Mouse (Mus musculus) midbrain, embryonic 12.5 days (tissue): ENCODE results near the gene Chpf2. TPM values are rescaled to one million over a fixed set of nuclear protein-coding genes. Genes with fewer than 3 reads are reported as not detected.

Source experiments
- ATAC-seq: fragments of 200-750 bp; cut with Nextera tagmentation; 2 replicates; pipeline ENCODE4 v1.8.0; 2017; ENCODE audit warnings: low read depth, moderate TSS enrichment, moderate library complexity; ENCODE audit not compliant: low FRiP score
- H3K27ac ChIP-seq: fragments of 300-500 bp; sonication (generic); replicated peaks from 2 replicates; pipeline ENCODE4 v1.5.1; 2016; ENCODE audit warnings: mild to moderate bottlenecking
- H3K27me3 ChIP-seq: fragments of 300-500 bp; sonication (generic); 2 replicates; pipeline ENCODE4 v1.6.1; 2016; ENCODE audit warnings: mild to moderate bottlenecking
- H3K36me3 ChIP-seq: fragments of 300-500 bp; sonication (generic); 2 replicates; pipeline ENCODE4 v1.6.1; 2016
- H3K4me1 ChIP-seq: fragments of 300-500 bp; sonication (generic); 2 replicates; pipeline ENCODE4 v1.6.1; 2016
- H3K4me2 ChIP-seq: fragments of 300-500 bp; sonication (generic); replicated peaks from 2 replicates; pipeline ENCODE4 v1.6.1; 2016; ENCODE audit warnings: mild to moderate bottlenecking, moderate library complexity
- H3K4me3 ChIP-seq: fragments of 300-500 bp; sonication (generic); 2 replicates; pipeline ENCODE4 v1.5.1; 2016; ENCODE audit warnings: mild to moderate bottlenecking
- H3K9ac ChIP-seq: fragments of 300-500 bp; sonication (generic); replicated peaks from 2 replicates; pipeline ENCODE4 v1.6.1; 2016; ENCODE audit warnings: mild to moderate bottlenecking, moderate library complexity
- H3K9me3 ChIP-seq: fragments of 300-500 bp; sonication (generic); 2 replicates; pipeline ENCODE4 v1.6.1; 2016; ENCODE audit warnings: mild to moderate bottlenecking
- WGBS: fragments of 180-500 bp; shearing (Covaris S2); methylation state at CpG from one replicate; pipeline ENCODE4 v1.1.7; 2016; 5-methylcytosine and 5-hydroxymethylcytosine counted together
- polyA plus RNA-seq: library from polyadenylated mRNA; unstranded; fragments of >200 nt; fragmentation: Nextera tagmentation; extraction: Ambion mirVana; gene quantifications from 2 replicates; pipeline ENCODE4 v1.2.1, GENCODE M21; 2016

Chpf2 gene
- polyA plus RNA-seq, 1 experiment from 2014 or later, result 22.1 TPM

DNA sequence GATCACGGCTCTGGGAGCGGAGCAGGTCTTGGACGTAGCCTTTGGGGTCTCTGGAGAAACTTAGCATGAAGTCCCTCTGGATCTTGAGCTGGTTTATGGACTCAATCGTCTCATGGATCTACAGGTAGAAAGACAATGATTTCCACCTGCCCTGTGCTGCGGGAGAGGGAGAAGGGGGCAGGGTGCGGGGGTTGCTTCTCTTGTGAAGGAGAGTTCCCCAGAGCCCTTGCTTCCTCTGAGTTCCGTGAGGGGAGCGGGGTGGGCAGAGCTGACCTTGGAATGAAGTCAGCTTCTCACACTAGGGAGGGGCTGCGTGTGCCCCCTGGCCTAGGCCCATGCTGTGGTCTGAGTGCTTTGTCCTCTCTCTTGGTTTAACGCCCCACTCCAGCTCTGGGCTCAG is 6.7 kb downstream of the Chpf2 start:
- Histone ChIP-seq H3K4me2 (no peak overlapping the region), H3K9ac (no peak overlapping the region), H3K36me3 (peaks cover 73% of the 10 kb centered on the region), H3K4me3 (no peak overlapping the region), H3K27me3 (peaks cover 22% of the 10 kb centered on the region), H3K9me3 (no peaks in the 10 kb centered on the region), H3K4me1 (peaks cover 57% of the 10 kb centered on the region), H3K27ac (no peak overlapping the region)
- no peak for ATAC-seq
- WGBS, result 80% methylated on average over 10 of the region's 10 CpGs

GRCm38 (mm10) chr5:24593928-24594327 is 7.4 kb downstream of the Chpf2 start:
- ATAC-seq, result no peak
- no peak overlapping the region for H3K4me3 ChIP-seq
- 82% methylated on average over 10 of the region's 10 CpGs for WGBS
- no peak overlapping the region for H3K9ac ChIP-seq
- peaks cover 66% of the 10 kb centered on the region for H3K36me3 ChIP-seq
- no peak overlapping the region for H3K4me2 ChIP-seq
- peaks cover 22% of the 10 kb centered on the region for H3K27me3 ChIP-seq
- no peak overlapping the region for H3K27ac ChIP-seq
- H3K9me3 ChIP-seq, result no peaks in the 10 kb centered on the region
- H3K4me1 ChIP-seq, result peaks cover 60% of the 10 kb centered on the region

DNA sequence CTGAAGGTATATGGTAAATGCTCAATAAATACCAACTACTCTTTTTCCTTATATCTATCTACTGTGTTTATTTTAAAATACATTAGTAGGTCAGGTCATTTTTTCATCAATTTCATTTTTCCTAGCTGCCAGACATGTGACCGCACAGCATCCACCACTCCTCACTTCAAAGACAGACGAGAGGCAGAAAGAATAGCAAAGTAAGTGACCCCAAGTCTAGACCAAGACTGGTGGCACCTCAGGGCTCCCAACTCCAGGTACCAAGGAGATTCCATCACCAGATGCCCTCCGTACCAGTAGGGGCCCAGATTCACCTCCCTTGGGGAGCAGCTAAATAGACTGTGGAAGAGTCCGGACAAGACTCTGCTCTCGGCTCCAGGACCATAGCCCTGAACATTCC is 7.8 kb downstream of the Chpf2 start:
- no peaks in the 10 kb centered on the region for H3K9me3 ChIP-seq
- ATAC-seq, result no peak
- no peak overlapping the region for H3K4me3 ChIP-seq
- no peak overlapping the region for H3K27ac ChIP-seq
- 95% methylated on average over 5 of the region's 5 CpGs for WGBS
- H3K36me3 ChIP-seq, result peaks cover 62% of the 10 kb centered on the region
- no peak overlapping the region for H3K9ac ChIP-seq
- peaks cover 22% of the 10 kb centered on the region for H3K27me3 ChIP-seq
- H3K4me2 ChIP-seq, result no peak overlapping the region
- H3K4me1 ChIP-seq, result peaks cover 61% of the 10 kb centered on the region

- H3K27ac ChIP-seq, result peak overlapping the region; percentile 96
- H3K4me2 ChIP-seq, result peak overlapping the region; percentile 42
- peak overlapping the region; percentile 51 for H3K9ac ChIP-seq
- peaks cover 22% of the 10 kb centered on the region for H3K27me3 ChIP-seq
- peaks cover 54% of the 10 kb centered on the region for H3K36me3 ChIP-seq
- WGBS, result 95% methylated on average over 5 of the region's 5 CpGs
- no peaks in the 10 kb centered on the region for H3K9me3 ChIP-seq
- peaks cover 67% of the 10 kb centered on the region for H3K4me1 ChIP-seq
- H3K4me3 ChIP-seq, result no peak overlapping the region
- no peak for ATAC-seq
Observed at GRCm38 (mm10) chr5:24595261-24595660, 8.7 kb downstream of the Chpf2 start.

GRCm38 (mm10) chr5:24595786-24596380 is 9.3 kb downstream of the Chpf2 start:
- peak; percentile 17; the same call in 1 of the 2 replicates for ATAC-seq
- Histone ChIP-seq H3K4me3 (0 out of 2 replicates have a peak overlapping the region, but pooled peaks have one; percentile 22), H3K4me1 (peaks cover 72% of the 10 kb centered on the region), H3K9me3 (no peaks in the 10 kb centered on the region), H3K27ac (peak overlapping the region; percentile 96), H3K4me2 (peak overlapping the region; percentile 42), H3K36me3 (peaks cover 48% of the 10 kb centered on the region), H3K9ac (peak overlapping the region; percentile 51), H3K27me3 (peaks cover 23% of the 10 kb centered on the region)
- 37% methylated on average over 14 of the region's 14 CpGs for WGBS

GRCm38 (mm10) chr5:24596519-24597171 is 10.1 kb downstream of the Chpf2 start:
- H3K9ac ChIP-seq, result peak overlapping the region; percentile 51
- peak overlapping the region; percentile 22; the same call in 1 of the 2 replicates for H3K4me3 ChIP-seq
- peak overlapping the region; percentile 42 for H3K4me2 ChIP-seq
- WGBS, result 5% methylated on average over 11 of the region's 11 CpGs
- no peaks in the 10 kb centered on the region for H3K9me3 ChIP-seq
- peaks cover 18% of the 10 kb centered on the region for H3K27me3 ChIP-seq
- H3K36me3 ChIP-seq, result peaks cover 40% of the 10 kb centered on the region
- peak; percentile 64 for ATAC-seq
- H3K27ac ChIP-seq, result peak overlapping the region; percentile 96
- H3K4me1 ChIP-seq, result peaks cover 69% of the 10 kb centered on the region

DNA sequence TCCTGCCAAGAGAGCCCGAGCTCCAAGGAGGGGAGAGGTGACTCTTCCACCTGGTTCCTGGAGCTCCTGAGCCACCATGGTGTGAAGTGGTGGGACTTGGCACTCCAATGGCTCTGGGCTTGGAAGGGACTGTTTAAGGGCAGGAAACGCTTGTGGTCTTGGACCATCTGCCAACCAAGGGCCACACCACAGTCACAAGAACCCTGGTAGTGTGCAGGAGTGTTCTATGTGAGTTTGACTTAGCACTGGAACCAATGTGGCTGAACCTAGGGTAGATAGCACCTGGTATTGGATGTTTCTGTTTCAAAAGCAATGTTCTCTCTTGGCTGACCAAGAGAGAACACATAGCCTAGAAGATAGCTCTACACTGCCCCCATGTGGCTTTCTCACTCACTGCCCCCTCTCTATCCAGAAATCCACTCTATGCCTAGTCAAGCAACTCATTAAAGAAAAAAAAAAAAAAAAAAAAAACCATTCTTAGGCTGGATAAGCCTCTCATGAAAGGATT is 10.7 kb downstream of the Chpf2 start:
- Histone ChIP-seq H3K4me1 (peaks cover 67% of the 10 kb centered on the region), H3K4me2 (peak overlapping the region; percentile 42), H3K9me3 (no peaks in the 10 kb centered on the region), H3K27me3 (peaks cover 11% of the 10 kb centered on the region), H3K27ac (peak overlapping the region; percentile 96), H3K4me3 (peak overlapping the region; percentile 22; the same call in 1 of the 2 replicates), H3K9ac (peak overlapping the region; percentile 51), H3K36me3 (peaks cover 34% of the 10 kb centered on the region)
- peak; percentile 4; the same call in 1 of the 2 replicates for ATAC-seq
- WGBS, result 50% methylated on average over 2 of the region's 2 CpGs

DNA sequence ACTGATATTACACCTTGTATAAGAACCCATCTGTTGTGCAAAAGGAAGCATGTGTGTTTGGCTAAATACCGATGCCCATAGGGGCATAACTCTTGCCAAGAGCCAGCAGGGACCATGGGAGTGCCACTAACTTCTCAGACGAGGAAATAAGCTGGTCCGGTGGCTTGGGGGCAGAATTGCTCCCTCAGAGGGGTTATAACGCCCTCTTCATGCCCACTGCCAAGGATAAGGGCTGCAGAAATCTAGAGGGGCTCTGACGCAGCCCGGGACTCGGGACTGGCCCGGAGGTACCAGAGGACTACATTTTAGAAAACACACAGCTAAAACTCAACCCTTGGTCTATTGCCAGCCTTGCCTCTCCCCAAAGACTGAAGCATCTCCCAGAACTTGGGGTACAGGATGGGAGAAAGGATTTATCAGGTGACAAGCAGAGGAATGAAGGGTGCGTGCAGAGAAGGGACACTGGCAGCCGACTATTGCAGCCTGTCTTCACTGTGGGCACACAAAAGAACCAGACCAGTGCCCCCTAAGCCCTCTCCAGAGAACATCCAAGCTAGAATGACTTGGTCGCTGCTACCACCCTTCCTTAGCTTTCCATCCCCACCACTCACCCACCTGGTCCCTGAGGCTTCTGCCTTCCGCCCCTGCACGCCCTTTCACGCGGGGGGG is 11.5 kb downstream of the Chpf2 start:
- Histone ChIP-seq H3K4me2 (peak overlapping the region; percentile 94), H3K9me3 (no peaks in the 10 kb centered on the region), H3K36me3 (peaks cover 26% of the 10 kb centered on the region), H3K27me3 (0 out of 2 replicates have a peak, but pooled peaks cover 4% of the 10 kb centered on the region), H3K4me3 (peak overlapping the region; percentile 56), H3K4me1 (peaks cover 73% of the 10 kb centered on the region), H3K9ac (peak overlapping the region; percentile 77), H3K27ac (peak overlapping the region; percentile 72)
- 23% methylated on average over 15 of the region's 15 CpGs for WGBS
- ATAC-seq, result no peak

DNA sequence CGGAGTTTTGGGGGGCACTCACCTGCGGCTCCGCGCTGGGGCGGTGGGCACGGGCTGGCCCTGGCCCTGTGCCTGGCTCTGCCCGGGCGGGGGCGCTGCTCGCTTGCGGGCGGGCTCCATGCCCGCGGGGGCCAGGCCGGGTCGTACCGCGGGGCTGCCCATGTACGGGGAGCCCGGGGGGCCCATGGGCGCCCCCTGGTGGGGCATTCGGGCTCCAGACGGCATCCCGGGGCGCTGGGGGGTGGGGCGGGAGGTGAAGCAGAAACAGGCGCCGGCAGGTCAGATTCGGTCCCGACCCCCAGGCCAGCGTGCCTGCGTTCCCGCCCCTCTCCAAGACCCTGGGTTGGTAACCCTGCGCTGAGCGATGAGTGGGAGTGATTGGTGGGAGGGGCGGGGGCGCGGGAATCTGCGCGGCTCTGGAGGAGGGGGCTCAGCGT is 12.0 kb downstream of the Chpf2 start:
- peaks cover 21% of the 10 kb centered on the region for H3K36me3 ChIP-seq
- peaks cover 79% of the 10 kb centered on the region for H3K4me1 ChIP-seq
- H3K4me3 ChIP-seq, result peak overlapping the region; percentile 56
- H3K9me3 ChIP-seq, result no peaks in the 10 kb centered on the region
- WGBS, result under 1% methylated on average over 39 of the region's 41 CpGs
- ATAC-seq, result 0 out of 2 replicates have a peak, but pooled peaks have one; percentile 27
- H3K4me2 ChIP-seq, result peak overlapping the region; percentile 94
- H3K9ac ChIP-seq, result peak overlapping the region; percentile 77
- 0 out of 2 replicates have a peak, but pooled peaks cover 4% of the 10 kb centered on the region for H3K27me3 ChIP-seq
- peak overlapping the region; percentile 72 for H3K27ac ChIP-seq

GRCm38 (mm10) chr5:24599137-24599536 is 12.6 kb downstream of the Chpf2 start:
- H3K4me3 ChIP-seq, result peak overlapping the region; percentile 56
- H3K27me3 ChIP-seq, result 0 out of 2 replicates have a peak, but pooled peaks cover 4% of the 10 kb centered on the region
- H3K27ac ChIP-seq, result peak overlapping the region; percentile 72
- H3K9ac ChIP-seq, result peak overlapping the region; percentile 77; the same call in 1 of the 2 replicates
- no peak for ATAC-seq
- 14% methylated on average over 8 of the region's 8 CpGs for whole genome bisulfite sequencing
- H3K9me3 ChIP-seq, result no peaks in the 10 kb centered on the region
- peak overlapping the region; percentile 94 for H3K4me2 ChIP-seq
- peaks cover 15% of the 10 kb centered on the region for H3K36me3 ChIP-seq
- H3K4me1 ChIP-seq, result peaks cover 84% of the 10 kb centered on the region

DNA sequence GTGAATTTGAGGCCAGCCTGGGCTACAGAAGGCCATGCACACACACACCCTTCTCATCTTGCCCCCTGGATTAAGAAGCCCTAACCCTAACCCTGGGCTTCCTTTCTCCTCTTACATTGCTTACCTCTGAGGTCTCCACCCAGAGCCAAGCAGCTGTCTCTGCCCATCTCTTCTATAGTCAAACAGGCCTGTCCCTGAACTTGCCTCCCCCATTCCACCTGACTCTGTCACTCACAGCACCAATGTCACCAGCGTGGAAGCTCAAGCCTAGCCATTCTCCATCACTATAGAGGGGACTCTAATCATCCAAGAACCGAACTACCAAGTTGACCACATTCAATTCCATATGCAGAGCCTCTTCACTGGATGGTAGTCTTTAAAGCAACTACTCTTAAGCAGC is 13.7 kb downstream of the Chpf2 start:
- peak overlapping the region; percentile 86; the same call in 1 of the 2 replicates for H3K9ac ChIP-seq

More for the DNA sequence above, 13.7 kb downstream of the Chpf2 start:
- Histone ChIP-seq H3K27ac (no peak overlapping the region), H3K4me2 (peak overlapping the region; percentile 72), H3K4me3 (peak overlapping the region; percentile 64), H3K4me1 (peaks cover 83% of the 10 kb centered on the region), H3K36me3 (peaks cover 5% of the 10 kb centered on the region), H3K27me3 (0 out of 2 replicates have a peak, but pooled peaks cover 4% of the 10 kb centered on the region), H3K9me3 (no peaks in the 10 kb centered on the region)
- WGBS, result 53% methylated on average over 2 of the region's 2 CpGs
- ATAC-seq, result no peak
